Mouse (Mus musculus): ENCODE results near the gene Gm10413. TPM values are rescaled to one million over a fixed set of nuclear protein-coding genes. Genes with fewer than 3 reads are reported as not detected.
"Not testable (repeated sequence)": the region's sequence is repeated elsewhere in the genome, so short reads cannot be mapped to it uniquely, and the experiment has no call there.

Gene Gm10413
- not detected for polyA plus RNA-seq (2017; shearing (Covaris generic))

- ATAC-seq = not testable (repeated sequence)
Observed at GRCm38 (mm10) chr14:3394793-3395192, at the start of gene Gm10413. Gm10413 (plus strand) TSS chr14:3395093.

- not testable (repeated sequence) for ATAC-seq
Observed at GRCm38 (mm10) chr14:3412314-3412713, 17.4 kb downstream of the Gm10413 start, which contains the start of gene Gm10409. Gm10409 (plus strand) TSS chr14:3412614.

GRCm38 (mm10) chr14:3427803-3428202 is 32.9 kb downstream of the Gm10413 start, which contains the start of gene Gm3005:
Gm3005 (plus strand) TSS chr14:3428103.
- ATAC-seq = not testable (repeated sequence)

GRCm38 (mm10) chr14:3449079-3449478 is 54.2 kb downstream of the Gm10413 start, which contains the start of gene Gm10408:
Gm10408 (plus strand) TSS chr14:3449379.
- ATAC-seq = not testable (repeated sequence)

Other genes with a start within 250 kb of the Gm10413 start
- gene Gm5795, start 206.8 kb upstream of the Gm10413 start, polyA plus RNA-seq (2017; shearing (Covaris generic)) = not detected
- gene D830030K20Rik, start 186.6 kb upstream of the Gm10413 start, polyA plus RNA-seq (2017; shearing (Covaris generic)) = 10 to 100 TPM; 14.9 to 18.9 TPM
- gene Gm2956, start 62.5 kb upstream of the Gm10413 start, polyA plus RNA-seq (2017; shearing (Covaris generic)) = not detected
- gene Gm10409, start 17.5 kb downstream of the Gm10413 start, polyA plus RNA-seq (2017; shearing (Covaris generic)) = 1 to 10 TPM; 6.3 to 6.4 TPM
- 10 to 100 TPM in 1 of 2 experiments, 1 to 10 TPM in 1; 5.6 to 10.1 TPM for gene Gm3005, start 33.0 kb downstream of the Gm10413 start, polyA plus RNA-seq (2017; shearing (Covaris generic))
- gene Gm10408, start 54.3 kb downstream of the Gm10413 start, polyA plus RNA-seq (2017; shearing (Covaris generic)) = not detected
- not detected for gene Gm3012, start 239.4 kb downstream of the Gm10413 start, polyA plus RNA-seq (2017; shearing (Covaris generic))